Mouse (Mus musculus): Measurements from ENCODE around the gene Skap1.

DNA sequence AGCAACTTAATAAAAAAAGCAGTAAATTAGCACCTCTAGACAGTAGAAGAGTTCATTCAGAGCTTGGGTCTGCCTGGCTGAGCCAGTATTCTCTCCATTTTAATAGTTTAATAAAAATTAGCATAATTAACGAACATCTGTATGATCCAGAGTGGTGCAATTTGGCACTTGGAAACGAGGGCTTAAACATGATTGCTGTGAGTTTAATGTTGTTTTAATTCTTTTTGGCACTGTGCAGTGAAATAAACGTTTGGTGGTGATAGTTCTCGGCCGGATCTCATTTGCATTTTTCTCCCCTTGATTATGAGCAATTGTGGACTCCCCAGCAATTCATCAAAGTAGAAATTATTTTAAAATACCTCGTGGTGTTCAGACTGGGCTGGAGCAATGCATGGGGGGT, 282.3 kb downstream of the Skap1 start:
- no peak for TF ChIP-seq CTCF (IDR thresholded peaks at IDR 0.05; ENCODE audit: low read depth)
- TF ChIP-seq EP300 (IDR thresholded peaks at IDR 0.05; ENCODE audit: low read depth): no peak

Measured in heart, postnatal 0 days (tissue).